Mouse (Mus musculus) left cerebral cortex, postnatal 10 days (tissue): ENCODE results near the gene Robo2. TPM values are rescaled to one million over a fixed set of nuclear protein-coding genes. Genes with fewer than 3 reads are reported as not detected.
A peak's percentile ranks its signal among the peaks of the same experiment; 100 is the strongest.

ENCODE experiments used
- DNase-seq, 2 experiments: peaks; one replicate each; pipeline ENCODE4 v3.0.0; 2021 to 2022; ENCODE audit warnings: low spot score in 2 of 2, mixed read lengths in 1 of 2; ENCODE audit errors: extremely low spot score in 1 of 2
- intact Hi-C: fragments of 180-260 bp; cut with DNase I; formaldehyde crosslinking; loops from one replicate; pipeline ENCODE4 v1.15.1; 2025
- total RNA-seq, 2 experiments: library from RNA; stranded (reverse); gene quantifications; 2 replicates each; pipeline ENCODE4 v1.2.3; 2021

Robo2 gene
- total RNA-seq, 2 experiments from 2014 or later, result 243 to 245 TPM

GRCm38 (mm10) chr16:74022281-74022978 lies 389.2 kb downstream of the Robo2 start:
- DNase-seq, result no peak
- intact Hi-C loops, result no loop called here

GRCm38 (mm10) chr16:74005767-74006166 lies 405.9 kb downstream of the Robo2 start:
- intact Hi-C loops, result no loop called here
- peak in 1 of 2 experiments; percentile 34 for DNase-seq

DNA sequence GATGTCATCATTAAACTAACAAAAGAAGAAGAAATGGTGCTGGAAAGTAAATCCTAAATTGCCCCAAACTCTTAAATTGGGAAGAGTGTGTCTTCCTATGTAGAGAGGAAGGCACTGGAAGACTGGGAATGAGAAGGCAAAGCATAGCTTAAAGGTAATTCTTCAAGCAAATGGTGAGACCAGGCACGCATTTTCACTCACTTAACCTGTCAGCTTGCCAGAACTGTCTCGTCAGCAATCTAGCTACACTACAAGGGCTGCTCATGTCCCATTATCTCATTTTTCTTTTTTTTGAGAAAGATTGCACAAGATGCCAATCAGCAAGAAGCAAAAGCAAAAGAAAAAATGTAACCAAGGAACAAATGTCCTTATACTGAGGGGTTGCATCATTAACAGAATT lies 410.3 kb downstream of the Robo2 start:
- no peak for DNase-seq
- intact Hi-C loops, result no loop called here

- no peak for DNase-seq
- intact Hi-C loops, result no loop called here
These were observed 420.4 kb downstream of the Robo2 start for GRCm38 (mm10) chr16:73991212-73991611.

DNA sequence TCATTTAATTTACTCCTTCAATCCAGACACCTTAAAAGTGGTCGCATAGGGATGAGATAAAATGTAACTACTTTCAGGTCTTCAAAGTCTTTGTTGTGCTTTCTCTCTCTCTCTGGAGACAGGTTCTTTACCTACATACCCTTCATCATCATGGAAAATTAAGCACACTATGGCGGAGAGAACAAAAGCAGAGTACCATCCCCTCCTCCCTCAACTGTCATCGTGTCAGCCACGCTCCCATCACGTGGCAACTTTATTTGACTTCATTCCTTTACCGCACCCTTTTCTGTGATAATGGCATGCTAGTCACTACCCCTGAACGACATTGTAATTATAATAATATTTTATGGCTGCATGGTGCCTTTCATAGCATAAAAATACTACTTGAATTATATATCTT lies 442.1 kb downstream of the Robo2 start:
- no peak for DNase-seq
- intact Hi-C loops, result no loop called here

- intact Hi-C loops, result no loop called here
These were observed 447.2 kb downstream of the Robo2 start for GRCm38 (mm10) chr16:73964366-73964926.

GRCm38 (mm10) chr16:73959479-73959970 lies 452.1 kb downstream of the Robo2 start:
- intact Hi-C loops, result no loop called here
- DNase-seq, result no peak

More at GRCm38 (mm10) chr16:73964366-73964926, 447.2 kb downstream of the Robo2 start:
- no peak for DNase-seq

DNA sequence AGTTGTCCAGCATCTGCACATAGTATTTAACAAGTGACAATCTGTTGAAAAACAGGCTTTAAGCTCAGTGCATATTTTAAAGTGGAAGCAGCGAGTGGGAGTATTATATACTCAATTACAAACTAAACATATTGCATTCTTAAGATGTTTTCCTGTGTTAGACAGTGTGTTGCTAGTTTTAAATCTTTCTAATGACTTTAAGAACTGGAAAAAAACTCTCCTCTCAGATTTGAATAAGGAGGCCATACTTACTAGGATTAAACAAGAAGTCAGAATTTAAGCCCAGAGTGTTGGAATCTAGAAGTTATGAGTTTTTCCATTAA lies 453.1 kb downstream of the Robo2 start:
- DNase-seq, result no peak
- intact Hi-C loops, result no loop called here

- DNase-seq, result no peak
- intact Hi-C loops, result no loop called here
These were observed 453.7 kb downstream of the Robo2 start for GRCm38 (mm10) chr16:73957675-73958523.

DNA sequence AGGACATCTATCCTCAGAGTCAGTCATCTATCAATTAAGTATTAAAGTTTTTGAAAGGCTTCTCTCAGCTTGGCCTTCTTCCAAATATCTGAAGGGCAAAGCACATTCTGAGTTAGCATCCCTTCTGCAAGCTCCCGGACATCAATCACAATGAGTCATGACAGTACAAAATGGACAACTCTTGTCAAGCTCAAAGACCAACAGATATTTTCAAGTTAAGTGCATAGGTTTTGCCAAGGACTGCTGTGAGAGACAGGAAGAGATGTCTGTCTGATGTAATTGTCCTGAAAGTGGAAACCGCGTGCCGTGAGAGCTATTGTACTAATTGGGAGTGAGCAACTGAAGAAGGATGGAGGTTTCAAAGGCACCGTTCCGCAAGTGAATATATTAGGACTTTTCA lies 465.5 kb downstream of the Robo2 start:
- intact Hi-C loops, result no loop called here
- DNase-seq, result no peak

- DNase-seq, result no peak
- intact Hi-C loops, result no loop called here
These were observed 471.4 kb downstream of the Robo2 start for GRCm38 (mm10) chr16:73940211-73940541.

DNA sequence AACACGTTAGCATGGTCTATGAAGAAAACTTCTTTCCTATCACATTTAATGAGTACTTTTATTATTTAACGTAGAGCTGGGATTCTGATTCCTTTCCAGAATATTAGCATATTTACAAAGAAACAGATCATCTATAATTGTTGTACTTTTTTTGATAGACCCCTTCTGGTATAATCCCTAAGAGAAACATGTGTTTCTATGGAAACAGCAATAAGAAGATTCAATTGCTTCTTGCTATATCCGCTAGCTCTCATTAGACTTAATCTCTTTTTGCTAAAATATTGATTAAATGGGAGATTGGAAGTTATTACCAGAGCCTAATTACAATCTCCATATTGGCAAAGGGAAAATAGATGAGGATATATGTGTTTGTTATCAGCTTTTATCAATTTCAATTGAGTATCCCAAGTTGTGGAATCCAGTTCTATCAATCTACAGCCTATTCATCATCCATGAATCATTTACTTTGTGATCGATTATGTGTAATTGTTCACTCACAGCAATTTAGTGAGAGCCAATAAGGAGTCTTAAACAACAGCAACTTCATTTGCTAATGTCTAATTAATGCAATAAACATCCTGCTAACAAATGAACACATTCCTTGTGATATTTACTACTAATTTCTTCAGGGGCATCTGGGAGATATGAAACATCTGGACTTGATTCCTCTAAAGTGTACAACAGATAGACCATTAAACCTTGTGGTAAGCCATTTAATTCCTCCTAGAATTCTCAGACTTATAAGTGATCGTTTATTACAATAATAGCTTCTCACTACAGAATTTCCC lies 472.0 kb downstream of the Robo2 start:
- no peak for DNase-seq
- intact Hi-C loops, result no loop called here

DNA sequence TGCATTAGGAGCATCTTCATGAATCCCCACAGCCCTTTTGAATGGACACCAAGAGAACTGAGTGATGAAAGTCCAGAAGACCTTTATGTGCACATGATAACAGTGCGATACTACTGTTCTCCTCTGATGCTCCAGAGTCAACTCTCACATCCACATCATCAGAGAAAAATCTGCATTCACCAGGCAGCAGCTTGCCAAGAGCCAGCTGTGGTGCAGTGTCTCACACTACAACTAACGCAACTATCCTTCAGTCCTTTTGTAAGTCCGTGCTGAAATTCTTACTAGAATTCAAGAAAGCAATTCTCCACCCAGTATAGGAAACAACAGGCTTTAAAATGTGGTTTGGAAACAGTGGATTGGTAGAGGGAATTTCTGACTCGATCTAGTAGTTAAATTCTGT lies 481.3 kb downstream of the Robo2 start:
- intact Hi-C loops, result no loop called here
- no peak for DNase-seq

DNA sequence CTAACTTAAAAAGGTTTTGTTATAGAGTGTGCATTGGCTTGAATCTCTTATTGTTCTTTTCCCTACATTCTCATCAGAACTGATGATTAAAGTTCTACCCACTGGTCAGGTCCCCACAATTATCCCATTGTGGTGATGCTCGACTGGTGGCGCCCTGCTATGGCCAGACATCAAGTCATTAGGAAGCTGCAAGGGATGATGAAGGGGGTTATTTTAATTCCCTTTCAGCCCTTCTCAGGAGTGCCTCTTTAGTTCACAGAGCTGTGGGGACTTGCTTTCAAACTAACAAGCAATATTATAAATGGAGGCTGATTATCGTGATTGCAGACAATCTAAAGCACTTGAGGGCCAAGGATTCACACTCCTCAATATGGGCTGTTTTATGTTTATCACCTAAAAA lies 484.1 kb downstream of the Robo2 start:
- intact Hi-C loops, result no loop called here
- DNase-seq, result no peak

DNA sequence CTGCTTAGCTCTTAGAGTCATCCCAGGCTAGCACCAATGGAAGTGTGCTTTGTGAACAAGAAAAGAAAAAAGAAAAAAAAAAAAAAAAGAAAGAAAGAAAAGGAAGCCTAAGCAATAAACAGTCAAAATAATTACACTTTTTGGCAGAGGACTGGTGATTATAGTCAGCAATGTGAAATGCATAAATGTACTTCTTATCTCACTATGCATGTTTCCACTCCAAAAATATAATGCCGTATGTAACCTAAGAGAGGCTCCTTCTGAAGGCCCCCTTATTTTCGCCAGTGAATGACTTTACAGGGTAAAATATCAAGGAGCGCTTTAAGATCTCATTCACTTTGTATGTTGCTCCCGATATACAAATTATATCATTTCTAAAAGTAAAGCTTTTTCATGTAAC lies 496.2 kb downstream of the Robo2 start:
- intact Hi-C loops, result no loop called here
- no peak for DNase-seq

- intact Hi-C loops, result no loop called here
- no peak for DNase-seq
These were observed 496.7 kb downstream of the Robo2 start for GRCm38 (mm10) chr16:73914936-73915335.

GRCm38 (mm10) chr16:73908504-73908903 lies 503.1 kb downstream of the Robo2 start:
- intact Hi-C loops, result no loop called here
- DNase-seq, result no peak

DNA sequence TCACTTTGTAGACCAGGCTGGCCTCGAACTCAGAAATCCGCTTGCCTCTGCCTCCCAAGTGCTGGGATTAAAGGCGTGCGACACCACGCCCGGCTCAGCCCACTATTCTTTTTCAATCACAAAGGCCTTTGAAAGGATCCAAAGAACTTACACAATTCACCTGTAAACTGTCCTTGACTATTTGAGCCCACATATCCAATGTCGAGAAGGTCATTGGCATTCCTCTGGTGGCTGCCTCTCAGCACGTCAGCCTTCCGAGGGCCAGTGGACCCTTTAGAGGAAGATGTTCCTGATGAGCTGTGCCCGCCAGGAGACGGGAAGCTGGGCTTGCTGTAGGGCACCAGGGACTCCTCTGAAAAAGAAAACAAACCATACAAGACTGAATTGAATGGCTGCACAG lies 514.8 kb downstream of the Robo2 start:
- intact Hi-C loops, result no loop called here

DNA sequence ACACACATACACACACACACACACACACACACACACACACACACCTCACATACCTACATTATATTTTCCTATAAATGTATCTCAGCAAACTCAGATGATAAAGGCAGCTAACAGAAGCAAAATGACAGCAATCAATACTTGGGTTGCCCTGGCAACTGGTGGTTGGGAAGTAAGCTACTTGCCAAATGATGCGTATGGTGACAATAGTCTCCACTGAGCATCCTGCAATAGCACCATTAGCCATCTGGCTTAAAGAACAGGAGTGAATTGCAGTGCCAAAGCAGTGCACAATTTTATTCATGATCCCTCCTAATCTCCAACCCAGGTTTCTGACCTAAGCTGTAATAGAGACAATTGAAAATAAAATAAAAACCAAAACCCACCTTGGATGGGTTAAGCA lies 529.7 kb downstream of the Robo2 start:
- DNase-seq, result no peak
- intact Hi-C loops, result no loop called here

More for the DNA sequence above, 514.8 kb downstream of the Robo2 start:
- no peak for DNase-seq
